In the genomic region with DNA sequence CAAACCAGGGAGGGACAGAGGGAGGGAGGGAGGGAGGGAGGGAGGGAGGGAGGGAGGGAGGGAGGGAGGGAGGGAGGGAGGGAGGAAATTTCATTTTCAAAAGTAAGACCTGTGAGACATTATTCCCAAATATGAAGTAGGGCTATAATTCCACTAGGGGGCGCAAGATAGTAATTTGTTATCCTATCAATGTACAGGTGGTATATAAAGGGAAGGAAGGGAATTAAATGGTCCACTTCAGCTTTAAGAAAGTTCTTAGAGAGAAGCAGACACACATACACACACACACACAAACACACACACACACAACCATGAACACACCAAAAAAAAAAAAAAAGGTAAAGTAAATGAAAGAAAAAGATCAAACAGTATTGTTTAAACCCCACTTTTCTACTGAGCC, we compare ENCODE assay signal across 8 mouse cellular contexts.
DNase-seq lines count a peak whose midpoint lies in the region; ATAC-seq and TF ChIP-seq lines count a peak whose summit lies in the region.

No protein-coding gene starts in this region.

- H3K9me3 ChIP-seq in forebrain, embryonic 11.5 days (ENCODE audit: control insufficient read depth, low read length): no peaks in the 10 kb centered on the region
- H3K9me3 ChIP-seq in forebrain, embryonic 10.5 days: no peaks in the 10 kb centered on the region
- H3K9me3 ChIP-seq in lung, embryonic 14.5 days (ENCODE audit: low read depth, low read length): no peaks in the 10 kb centered on the region
- H3K9me3 ChIP-seq in intestine, postnatal 0 days (ENCODE audit: control insufficient read depth): no peaks in the 10 kb centered on the region
- no peaks in the 10 kb centered on the region for H3K9me3 ChIP-seq in heart, embryonic 10.5 days

- WGBS in forebrain, embryonic 11.5 days: 0% methylated on average over 1 of the region's 1 CpGs
- 0% methylated on average over 1 of the region's 1 CpGs for WGBS in forebrain, embryonic 10.5 days
- WGBS in lung, embryonic 14.5 days: 0% methylated on average over 1 of the region's 1 CpGs
- WGBS in intestine, postnatal 0 days: 7% methylated on average over 1 of the region's 1 CpGs
- 0% methylated on average over 1 of the region's 1 CpGs for WGBS in heart, embryonic 10.5 days

- peak; percentile 61 for TF ChIP-seq CTCF in lung, embryonic 14.5 days (IDR thresholded peaks at IDR 0.05; ENCODE audit: low read depth)
- peak; percentile 73 for TF ChIP-seq CTCF in intestine, postnatal 0 days (IDR thresholded peaks at IDR 0.05; ENCODE audit: low read depth)

- H3K27me3 ChIP-seq in forebrain, embryonic 11.5 days (ENCODE audit: control insufficient read depth, insufficient read depth, low read length): no peaks in the 10 kb centered on the region
- no peaks in the 10 kb centered on the region for H3K27me3 ChIP-seq in forebrain, embryonic 10.5 days (ENCODE audit: poor library complexity, severe bottlenecking)
- H3K27me3 ChIP-seq in lung, embryonic 14.5 days (ENCODE audit: insufficient read depth, low read length): no peaks in the 10 kb centered on the region
- H3K27me3 ChIP-seq in intestine, postnatal 0 days (replicated peaks; ENCODE audit: control insufficient read depth, insufficient read depth, low read length): no peaks in the 10 kb centered on the region
- H3K27me3 ChIP-seq in heart, embryonic 10.5 days (ENCODE audit: insufficient read depth, poor library complexity, severe bottlenecking): no peaks in the 10 kb centered on the region

- no peak overlapping the region for H3K4me3 ChIP-seq in forebrain, embryonic 11.5 days (ENCODE audit: low read depth, low read length)
- no peak overlapping the region for H3K4me3 ChIP-seq in forebrain, embryonic 10.5 days
- no peak overlapping the region for H3K4me3 ChIP-seq in lung, embryonic 14.5 days (ENCODE audit: low read depth, low read length)
- H3K4me3 ChIP-seq in intestine, postnatal 0 days (ENCODE audit: low read depth, low read length): no peak overlapping the region
- no peak overlapping the region for H3K4me3 ChIP-seq in heart, embryonic 10.5 days

- no peaks in the 10 kb centered on the region for H3K4me1 ChIP-seq in forebrain, embryonic 11.5 days (replicated peaks; ENCODE audit: control insufficient read depth, insufficient read depth, low read length)
- H3K4me1 ChIP-seq in forebrain, embryonic 10.5 days: 0 out of 2 replicates have a peak, but pooled peaks cover 5% of the 10 kb centered on the region
- H3K4me1 ChIP-seq in lung, embryonic 14.5 days (ENCODE audit: insufficient read depth): peaks cover 13% of the 10 kb centered on the region
- H3K4me1 ChIP-seq in intestine, postnatal 0 days (replicated peaks; ENCODE audit: control insufficient read depth, insufficient read depth, low read length): no peaks in the 10 kb centered on the region
- H3K4me1 ChIP-seq in heart, embryonic 10.5 days: peaks cover 13% of the 10 kb centered on the region

- H3K9ac ChIP-seq in forebrain, embryonic 11.5 days (ENCODE audit: low read length): no peak overlapping the region
- no peak overlapping the region for H3K9ac ChIP-seq in lung, embryonic 14.5 days
- H3K9ac ChIP-seq in intestine, postnatal 0 days (ENCODE audit: low read depth, low read length): no peak overlapping the region

- no peak overlapping the region for H3K4me2 ChIP-seq in forebrain, embryonic 11.5 days (ENCODE audit: low read depth, low read length, severe bottlenecking)
- no peak overlapping the region for H3K4me2 ChIP-seq in lung, embryonic 14.5 days
- H3K4me2 ChIP-seq in intestine, postnatal 0 days (replicated peaks; ENCODE audit: low read depth): no peak overlapping the region

- ATAC-seq in forebrain, embryonic 11.5 days (replicated peaks; ENCODE audit: low FRiP score): peak; percentile 55; the same call in 1 of the 2 replicates
- no peak for ATAC-seq in lung, embryonic 14.5 days (ENCODE audit: insufficient read depth)
- 0 out of 2 replicates have a peak, but pooled peaks have one; percentile 16 for ATAC-seq in intestine, postnatal 0 days

- no peak overlapping the region for H3K27ac ChIP-seq in forebrain, embryonic 11.5 days (ENCODE audit: low read depth, low read length)
- no peak overlapping the region for H3K27ac ChIP-seq in forebrain, embryonic 10.5 days
- no peak overlapping the region for H3K27ac ChIP-seq in lung, embryonic 14.5 days (ENCODE audit: low read depth)
- H3K27ac ChIP-seq in intestine, postnatal 0 days (ENCODE audit: low read depth, low read length): no peak overlapping the region
- H3K27ac ChIP-seq in heart, embryonic 10.5 days: no peak overlapping the region

- no peaks in the 10 kb centered on the region for H3K36me3 ChIP-seq in forebrain, embryonic 11.5 days (ENCODE audit: control insufficient read depth, insufficient read depth, low read length)
- H3K36me3 ChIP-seq in forebrain, embryonic 10.5 days (replicated peaks): no peaks in the 10 kb centered on the region
- H3K36me3 ChIP-seq in lung, embryonic 14.5 days (ENCODE audit: insufficient read depth): no peaks in the 10 kb centered on the region
- no peaks in the 10 kb centered on the region for H3K36me3 ChIP-seq in intestine, postnatal 0 days (ENCODE audit: control insufficient read depth, insufficient read depth)
- no peaks in the 10 kb centered on the region for H3K36me3 ChIP-seq in heart, embryonic 10.5 days

- peak; percentile 30 for DNase-seq in forebrain, embryonic 11.5 days (ENCODE audit: low spot score)
- DNase-seq in forebrain, embryonic 10.5 days (ENCODE audit: extremely low spot score, low spot score): no peak
- peak; percentile 91 for DNase-seq in lung, embryonic 14.5 days
- DNase-seq in lung, adult 18-20 months: no peak
- peak; percentile 49 for DNase-seq in cerebellum, adult 8-10 months
- peak; percentile 80 for DNase-seq in retina, postnatal 1 day
- DNase-seq in heart, embryonic 10.5 days (ENCODE audit: low spot score): no peak

Comparison
In these comparisons a context has a peak if more than half of its experiments do, and no peak if none do; other contexts are left out.
1. DNase-seq: peak in forebrain, embryonic 11.5 days (single experiment), lung, embryonic 14.5 days (single experiment), cerebellum, adult 8-10 months (single experiment) and retina, postnatal 1 day (single experiment); none in forebrain, embryonic 10.5 days (single experiment), lung, adult 18-20 months (0 of 2) and heart, embryonic 10.5 days (single experiment).